Mouse (Mus musculus): Measurements from ENCODE around the gene Nr1i3. TPM values are rescaled to one million over a fixed set of nuclear protein-coding genes. Genes with fewer than 3 reads are reported as not detected.
"Not testable (repeated sequence)": the region's sequence is repeated elsewhere in the genome, so short reads cannot be mapped to it uniquely, and the experiment has no call there.

Gene Nr1i3
- polyA plus RNA-seq, 1 experiment from 2014 or later = 0.33 TPM

DNA sequence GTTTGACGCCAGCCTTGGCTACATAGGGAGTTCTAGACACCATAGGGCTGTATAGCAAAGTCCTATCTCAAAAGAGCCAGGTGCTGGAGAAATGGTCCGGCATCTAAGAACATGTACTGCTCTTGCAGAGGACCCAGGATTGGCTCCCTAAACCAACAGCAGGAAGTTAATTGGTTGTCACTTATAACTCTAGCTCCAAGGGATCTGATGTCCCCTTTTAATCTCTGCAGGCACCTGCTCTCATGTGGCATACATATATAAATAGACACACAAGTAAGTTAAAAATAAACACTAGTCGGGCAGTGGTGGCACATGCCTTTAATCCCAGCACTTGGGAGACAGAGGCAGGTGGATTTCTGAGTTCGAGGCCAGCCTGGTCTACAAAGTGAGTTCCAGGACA, 22.0 kb downstream of the Nr1i3 start:
- no peak overlapping the region for H3K27ac ChIP-seq
- no peak for ATAC-seq (ENCODE audit: insufficient number of reproducible peaks, low FRiP score, low TSS enrichment, low read depth)
- peaks cover 75% of the 10 kb centered on the region for H3K36me3 ChIP-seq
- H3K4me3 ChIP-seq = no peak overlapping the region
- H3K9ac ChIP-seq = no peak overlapping the region
- H3K9me3 ChIP-seq = no peaks in the 10 kb centered on the region
- 0 out of 2 replicates have a peak, but pooled peaks cover 2% of the 10 kb centered on the region for H3K4me1 ChIP-seq
- WGBS = 89% methylated on average over 4 of the region's 4 CpGs
- H3K27me3 ChIP-seq = no peaks in the 10 kb centered on the region
- no peak overlapping the region for H3K4me2 ChIP-seq

DNA sequence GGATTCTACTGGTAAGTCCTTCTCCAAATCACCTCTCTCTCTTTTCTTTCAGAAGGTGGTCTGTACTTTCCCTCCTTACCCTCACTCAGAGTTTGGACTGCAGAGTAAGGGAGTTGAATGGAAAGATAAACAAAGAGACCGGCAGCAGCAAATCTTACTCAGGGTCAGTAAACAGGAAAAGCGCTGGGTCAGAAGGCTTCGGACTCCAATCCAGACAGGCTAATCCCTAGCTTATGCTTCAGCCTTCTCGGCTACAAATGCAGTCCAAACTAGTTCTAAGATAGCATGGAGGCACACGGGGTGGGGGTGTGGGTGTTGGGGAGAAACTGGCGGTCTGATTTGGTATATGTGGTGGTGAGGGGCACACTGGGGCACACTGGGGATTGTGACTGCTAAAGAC, 23.7 kb downstream of the Nr1i3 start:
- H3K4me3 ChIP-seq = no peak overlapping the region
- 89% methylated on average over 6 of the region's 6 CpGs for WGBS
- no peaks in the 10 kb centered on the region for H3K9me3 ChIP-seq
- H3K4me1 ChIP-seq = no peaks in the 10 kb centered on the region
- no peak overlapping the region for H3K4me2 ChIP-seq
- peaks cover 90% of the 10 kb centered on the region for H3K36me3 ChIP-seq
- H3K9ac ChIP-seq = no peak overlapping the region
- no peaks in the 10 kb centered on the region for H3K27me3 ChIP-seq
- H3K27ac ChIP-seq = no peak overlapping the region
- no peak for ATAC-seq (ENCODE audit: insufficient number of reproducible peaks, low FRiP score, low TSS enrichment, low read depth)

GRCm38 (mm10) chr1:171238463-171238862, 24.7 kb downstream of the Nr1i3 start:
- H3K36me3 ChIP-seq = peaks cover 97% of the 10 kb centered on the region
- no peaks in the 10 kb centered on the region for H3K27me3 ChIP-seq
- no peaks in the 10 kb centered on the region for H3K9me3 ChIP-seq
- no peak overlapping the region for H3K4me2 ChIP-seq
- ATAC-seq (ENCODE audit: insufficient number of reproducible peaks, low FRiP score, low TSS enrichment, low read depth) = no peak
- H3K4me3 ChIP-seq = no peak overlapping the region
- no peak overlapping the region for H3K9ac ChIP-seq
- H3K27ac ChIP-seq = no peak overlapping the region
- WGBS = 70% methylated on average over 14 of the region's 14 CpGs
- no peaks in the 10 kb centered on the region for H3K4me1 ChIP-seq

DNA sequence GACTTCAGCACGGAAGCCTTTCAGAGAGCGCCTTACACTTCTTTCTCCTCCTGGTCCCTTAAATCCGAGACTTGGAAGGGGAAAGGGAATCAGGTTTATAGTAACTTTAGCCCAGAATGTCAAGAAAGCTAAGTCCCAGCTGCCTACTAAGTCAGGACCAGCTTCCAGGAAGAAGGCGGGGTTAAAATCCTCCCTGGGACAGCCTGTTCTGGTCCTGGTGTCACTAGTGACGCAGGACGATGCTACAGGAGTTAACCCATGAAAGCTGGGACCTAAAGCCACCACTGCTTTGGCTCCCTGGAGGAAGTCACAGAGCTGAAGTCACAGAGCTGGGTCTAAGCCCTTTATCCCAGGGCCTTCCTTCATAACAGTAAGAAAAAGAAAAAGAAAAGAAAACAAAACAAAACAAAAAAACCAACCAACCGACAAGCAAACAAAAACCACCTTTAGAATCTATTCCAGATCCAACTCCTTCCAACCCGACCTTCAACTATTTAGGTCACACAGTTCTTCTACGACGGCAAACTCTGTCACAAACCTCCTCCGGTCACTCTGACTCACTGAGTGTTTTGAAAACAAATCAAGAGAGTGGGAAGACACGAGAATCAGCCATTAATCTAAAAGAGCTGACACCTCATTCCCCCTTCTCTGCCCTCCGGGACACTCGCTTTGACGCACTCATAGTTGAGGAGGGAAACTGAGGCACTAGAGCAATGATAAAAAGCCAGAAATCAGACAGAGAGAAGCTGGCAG, 26.4 kb downstream of the Nr1i3 start:
- Histone ChIP-seq H3K27me3 (no peaks in the 10 kb centered on the region), H3K4me1 (0 out of 2 replicates have a peak, but pooled peaks cover 2% of the 10 kb centered on the region), H3K36me3 (peaks cover 87% of the 10 kb centered on the region), H3K4me3 (no peak overlapping the region), H3K4me2 (no peak overlapping the region), H3K9ac (no peak overlapping the region), H3K27ac (no peak overlapping the region), H3K9me3 (no peaks in the 10 kb centered on the region)
- ATAC-seq (ENCODE audit: insufficient number of reproducible peaks, low FRiP score, low TSS enrichment, low read depth) = no peak
- 76% methylated on average over 15 of the region's 15 CpGs for WGBS

DNA sequence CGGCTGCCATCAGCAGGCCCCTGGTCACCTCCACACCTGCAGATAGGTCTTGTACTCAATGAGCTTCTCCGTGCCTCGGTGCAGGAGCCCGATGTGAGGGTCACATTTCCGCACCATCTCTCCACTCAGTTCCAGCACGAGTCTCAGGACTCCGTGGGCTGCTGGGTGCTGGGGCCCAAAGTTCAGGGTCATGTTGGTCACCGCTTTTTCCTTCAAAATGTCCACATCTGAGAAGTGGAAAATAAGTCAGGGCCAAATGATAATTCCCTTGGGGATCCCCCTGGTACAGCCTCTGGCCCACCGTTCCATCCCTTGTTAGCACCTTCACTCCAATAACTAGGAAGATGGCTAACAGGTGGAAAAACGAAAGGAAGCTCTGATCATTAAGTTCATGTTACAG, 27.1 kb downstream of the Nr1i3 start:
- H3K27me3 ChIP-seq = no peaks in the 10 kb centered on the region
- WGBS = 89% methylated on average over 10 of the region's 10 CpGs
- no peak overlapping the region for H3K9ac ChIP-seq
- H3K27ac ChIP-seq = no peak overlapping the region
- no peak overlapping the region for H3K4me3 ChIP-seq
- H3K4me2 ChIP-seq = no peak overlapping the region
- ATAC-seq (ENCODE audit: insufficient number of reproducible peaks, low FRiP score, low TSS enrichment, low read depth) = no peak
- H3K4me1 ChIP-seq = peaks cover 8% of the 10 kb centered on the region
- no peaks in the 10 kb centered on the region for H3K9me3 ChIP-seq
- peaks cover 85% of the 10 kb centered on the region for H3K36me3 ChIP-seq

GRCm38 (mm10) chr1:171241952-171242351, 28.2 kb downstream of the Nr1i3 start:
- not testable (repeated sequence) for H3K4me2 ChIP-seq; H3K9me3 ChIP-seq; H3K9ac ChIP-seq; ATAC-seq (ENCODE audit: insufficient number of reproducible peaks, low FRiP score, low TSS enrichment, low read depth); H3K27ac ChIP-seq; H3K27me3 ChIP-seq; H3K4me3 ChIP-seq
- Histone ChIP-seq H3K4me1 (peaks cover 13% of the 10 kb centered on the region), H3K36me3 (peaks cover 75% of the 10 kb centered on the region)
- WGBS = 84% methylated on average over 12 of the region's 12 CpGs

DNA sequence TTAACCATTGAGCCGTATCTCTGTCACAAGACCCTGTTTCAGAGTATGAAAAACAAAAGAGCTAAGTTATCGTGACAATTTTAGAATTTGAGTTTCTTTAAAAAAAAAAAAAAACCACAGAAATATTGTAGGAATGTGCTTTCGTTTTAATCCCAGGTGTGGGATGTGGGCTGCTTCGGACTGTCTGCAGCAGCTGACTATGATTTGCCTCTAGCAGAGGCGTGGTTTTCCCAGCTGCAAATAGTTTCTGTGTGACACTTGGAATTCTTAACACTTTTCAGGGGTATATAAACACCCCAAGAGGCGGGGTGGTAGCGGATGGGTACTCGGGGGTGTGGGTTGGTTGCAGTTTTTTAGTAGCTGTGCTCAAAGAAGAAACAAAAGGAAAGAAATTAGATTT, 31.6 kb downstream of the Nr1i3 start:
- Histone ChIP-seq H3K4me2 (0 out of 2 replicates have a peak overlapping the region, but pooled peaks have one; percentile 72), H3K9me3 (no peaks in the 10 kb centered on the region), H3K36me3 (peaks cover 42% of the 10 kb centered on the region), H3K4me3 (no peak overlapping the region), H3K9ac (no peak overlapping the region), H3K27ac (no peak overlapping the region), H3K27me3 (no peaks in the 10 kb centered on the region), H3K4me1 (peaks cover 43% of the 10 kb centered on the region)
- no peak for ATAC-seq (ENCODE audit: insufficient number of reproducible peaks, low FRiP score, low TSS enrichment, low read depth)
- 67% methylated on average over 8 of the region's 8 CpGs for WGBS

- ATAC-seq (ENCODE audit: insufficient number of reproducible peaks, low FRiP score, low TSS enrichment, low read depth) = peak; percentile 90
- under 1% methylated on average over 41 of the region's 41 CpGs for WGBS
- Histone ChIP-seq H3K4me2 (peak overlapping the region; percentile 72), H3K27me3 (no peaks in the 10 kb centered on the region), H3K27ac (peak overlapping the region; percentile 94), H3K36me3 (peaks cover 28% of the 10 kb centered on the region), H3K4me3 (peak overlapping the region; percentile 63), H3K4me1 (peaks cover 58% of the 10 kb centered on the region), H3K9ac (peak overlapping the region; percentile 64), H3K9me3 (no peaks in the 10 kb centered on the region)
Observed at GRCm38 (mm10) chr1:171246709-171247452, 33.1 kb downstream of the Nr1i3 start.

DNA sequence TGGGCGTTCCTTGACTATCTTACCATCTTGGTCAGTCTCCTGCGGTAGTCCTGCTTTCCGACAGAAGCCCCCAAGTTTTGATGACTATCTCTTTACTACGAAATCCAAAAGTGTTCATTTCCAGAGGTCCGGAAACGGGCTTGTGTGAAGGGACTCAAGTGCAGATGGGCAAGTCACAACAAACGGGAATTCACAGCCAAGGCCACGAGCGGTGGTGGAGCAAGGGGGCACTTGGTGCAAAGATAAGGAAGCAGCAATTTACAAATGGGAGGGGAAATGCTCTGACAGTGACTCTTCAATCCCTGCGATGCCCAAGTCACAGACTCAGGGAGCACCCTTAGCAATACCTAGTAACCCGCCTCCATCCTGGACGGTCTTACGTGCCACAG, 33.7 kb downstream of the Nr1i3 start:
- no peak for ATAC-seq (ENCODE audit: insufficient number of reproducible peaks, low FRiP score, low TSS enrichment, low read depth)
- Histone ChIP-seq H3K4me2 (peak overlapping the region; percentile 58), H3K9me3 (no peaks in the 10 kb centered on the region), H3K4me1 (peaks cover 64% of the 10 kb centered on the region), H3K9ac (0 out of 2 replicates have a peak overlapping the region, but pooled peaks have one; percentile 14), H3K27ac (peak overlapping the region; percentile 94), H3K4me3 (peak overlapping the region; percentile 63), H3K36me3 (peaks cover 22% of the 10 kb centered on the region), H3K27me3 (no peaks in the 10 kb centered on the region)
- 10% methylated on average over 13 of the region's 13 CpGs for WGBS

GRCm38 (mm10) chr1:171247916-171248315, 34.1 kb downstream of the Nr1i3 start:
- H3K4me2 ChIP-seq = peak overlapping the region; percentile 58
- no peak for ATAC-seq (ENCODE audit: insufficient number of reproducible peaks, low FRiP score, low TSS enrichment, low read depth)
- no peak overlapping the region for H3K9ac ChIP-seq
- WGBS = 29% methylated on average over 4 of the region's 4 CpGs
- peaks cover 68% of the 10 kb centered on the region for H3K4me1 ChIP-seq
- H3K27me3 ChIP-seq = no peaks in the 10 kb centered on the region
- no peaks in the 10 kb centered on the region for H3K9me3 ChIP-seq
- H3K4me3 ChIP-seq = peak overlapping the region; percentile 63
- peak overlapping the region; percentile 94 for H3K27ac ChIP-seq
- H3K36me3 ChIP-seq = peaks cover 17% of the 10 kb centered on the region

- 55% methylated on average over 3 of the region's 3 CpGs for WGBS
- H3K4me1 ChIP-seq = peaks cover 73% of the 10 kb centered on the region
- ATAC-seq (ENCODE audit: insufficient number of reproducible peaks, low FRiP score, low TSS enrichment, low read depth) = no peak
Observed at GRCm38 (mm10) chr1:171248386-171249226, 34.8 kb downstream of the Nr1i3 start.

More at GRCm38 (mm10) chr1:171248386-171249226, 34.8 kb downstream of the Nr1i3 start:
- no peaks in the 10 kb centered on the region for H3K9me3 ChIP-seq
- no peak overlapping the region for H3K4me2 ChIP-seq
- peaks cover 11% of the 10 kb centered on the region for H3K36me3 ChIP-seq
- peak overlapping the region; percentile 94 for H3K27ac ChIP-seq
- H3K4me3 ChIP-seq = no peak overlapping the region
- H3K27me3 ChIP-seq = no peaks in the 10 kb centered on the region
- no peak overlapping the region for H3K9ac ChIP-seq
